Mouse (Mus musculus) erythroblast, embryonic 14.5 days (primary cell): ENCODE data around the gene Adar.

Source experiments
- GATA1 ChIP-seq: IDR thresholded peaks from 2 replicates; pipeline ENCODE4 v1.6.1; 2012; ENCODE audit warnings: low read length, inconsistent platforms, mixed read lengths
- TAL1 ChIP-seq: IDR thresholded peaks from 3 replicates; pipeline ENCODE4 v1.6.1; 2012; ENCODE audit warnings: low read length, inconsistent platforms, mixed read lengths

DNA sequence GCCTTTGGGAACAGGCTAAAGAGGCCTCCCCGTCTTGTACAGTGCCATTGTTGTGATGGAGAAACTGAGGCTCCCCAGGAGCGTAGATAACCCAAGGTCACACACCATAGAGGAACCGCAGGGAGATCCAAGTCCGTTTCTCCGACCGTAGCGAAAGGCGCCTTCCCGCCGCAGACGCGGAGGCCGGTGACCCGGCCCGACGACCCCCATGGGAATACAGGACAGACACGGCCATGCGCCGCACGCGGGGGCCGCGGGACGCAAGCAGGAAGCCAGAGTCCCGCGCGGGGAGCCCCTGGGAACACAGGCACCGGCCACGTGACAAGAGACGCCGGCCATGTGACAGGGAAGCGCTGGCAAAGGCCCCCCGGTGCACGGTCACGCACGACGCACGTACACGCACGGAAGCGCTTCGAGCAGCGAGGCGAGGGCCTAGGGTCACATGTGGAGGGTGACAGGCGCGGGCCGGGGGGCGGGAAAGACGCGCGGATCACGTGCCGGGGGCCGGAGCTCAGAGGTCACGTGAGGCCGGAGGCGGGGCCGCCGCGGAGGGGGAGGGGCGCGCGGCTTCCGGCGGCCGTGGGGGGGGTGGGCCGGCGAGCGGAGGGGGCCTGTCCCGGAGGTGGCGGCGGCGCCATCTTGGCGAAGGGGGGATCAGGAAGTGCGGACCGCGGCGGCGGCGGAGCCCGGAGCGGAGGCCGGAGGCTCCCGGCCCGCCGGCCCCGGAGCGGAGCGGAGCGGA, 58.3 kb downstream of the Adar start, which contains the start of gene Ube2q1:
- TF ChIP-seq TAL1 (no peak), GATA1 (no peak)
